Mouse (Mus musculus): ENCODE measurements around the gene Lama1.
"Not testable (repeated sequence)": the region's sequence is repeated elsewhere in the genome, so short reads cannot be mapped to it uniquely, and the experiment has no call there.

The Lama1 gene

GRCm38 (mm10) chr17:67722578-67722977 is 25.5 kb downstream of the Lama1 start:
- no peak for DNase-seq

GRCm38 (mm10) chr17:67723175-67724067 is 26.4 kb downstream of the Lama1 start:
- DNase-seq = no peak

GRCm38 (mm10) chr17:67726601-67727000 is 29.5 kb downstream of the Lama1 start:
- no peak for DNase-seq

- DNase-seq = no peak
These were observed 31.7 kb downstream of the Lama1 start for GRCm38 (mm10) chr17:67728751-67729150.

GRCm38 (mm10) chr17:67731096-67731495 is 34.0 kb downstream of the Lama1 start:
- DNase-seq = no peak

- no peak for DNase-seq
These were observed 34.9 kb downstream of the Lama1 start for GRCm38 (mm10) chr17:67731964-67732363.

- DNase-seq = no peak
These were observed 36.5 kb downstream of the Lama1 start for GRCm38 (mm10) chr17:67733516-67733915.

- no peak for DNase-seq
These were observed 38.7 kb downstream of the Lama1 start for GRCm38 (mm10) chr17:67735722-67736121.

GRCm38 (mm10) chr17:67741229-67741628 is 44.2 kb downstream of the Lama1 start:
- not testable (repeated sequence) for DNase-seq

GRCm38 (mm10) chr17:67764167-67764871 is 67.3 kb downstream of the Lama1 start:
- DNase-seq = no peak

- DNase-seq = peak; percentile 6 to 33
These were observed 76.5 kb downstream of the Lama1 start for GRCm38 (mm10) chr17:67773608-67774007.

GRCm38 (mm10) chr17:67776764-67777163 is 79.7 kb downstream of the Lama1 start:
- DNase-seq = peak; percentile 38 to 41

- DNase-seq = peak; percentile 25 to 30
These were observed 82.8 kb downstream of the Lama1 start for GRCm38 (mm10) chr17:67779812-67780211.

GRCm38 (mm10) chr17:67791091-67791490 is 94.0 kb downstream of the Lama1 start:
- no peak for DNase-seq

- no peak for DNase-seq
These were observed 112.1 kb downstream of the Lama1 start for GRCm38 (mm10) chr17:67809171-67809570.

GRCm38 (mm10) chr17:67813666-67814065 is 116.6 kb downstream of the Lama1 start:
- no peak for DNase-seq

- DNase-seq = no peak
These were observed 118.7 kb downstream of the Lama1 start for GRCm38 (mm10) chr17:67815720-67816119.

- no peak for DNase-seq
These were observed 119.9 kb downstream of the Lama1 start for GRCm38 (mm10) chr17:67816916-67817315.

GRCm38 (mm10) chr17:67827431-67827830 is 130.4 kb downstream of the Lama1 start:
- no peak for DNase-seq

- no peak for DNase-seq
These were observed 139.3 kb downstream of the Lama1 start for GRCm38 (mm10) chr17:67836146-67836895.

GRCm38 (mm10) chr17:67837351-67838090 is 140.5 kb downstream of the Lama1 start:
- DNase-seq = peak; percentile 78 to 86

- DNase-seq = no peak
These were observed 141.9 kb downstream of the Lama1 start for GRCm38 (mm10) chr17:67838948-67839347.

Data from lung, postnatal 4 days (tissue).